Mouse (Mus musculus): ENCODE measurements at regions not wholly inside any gene's neighbourhood (a gene's known extent, or its start where the extent isn't known, plus 50 kb on each side); places are given as distances from the start of the nearest gene placed in this dataset.

GRCm38 (mm10) chr1:128868761-128869160, 276.7 kb upstream of the Cxcr4 start:
- TF ChIP-seq CTCF (IDR thresholded peaks at IDR 0.05; ENCODE audit: extremely low read depth, insufficient read depth, low read length) (no peak), POLR2A (IDR thresholded peaks at IDR 0.05; ENCODE audit: extremely low read depth, insufficient read depth, low read length) (no peak)
